Mouse (Mus musculus) embryonic facial prominence, embryonic 13.5 days (tissue): ENCODE data around the gene Ero1l. TPM values are rescaled to one million over a fixed set of nuclear protein-coding genes. Genes with fewer than 3 reads are reported as not detected.

Experiments used
- ATAC-seq: fragments of 200-750 bp; cut with Nextera tagmentation; 2 replicates; pipeline ENCODE4 v1.8.0; 2017; ENCODE audit warnings: low read depth; ENCODE audit not compliant: insufficient number of reproducible peaks, insufficient read depth, low FRiP score, low TSS enrichment
- H3K27ac ChIP-seq: fragments of 300-500 bp; sonication (generic); 2 replicates; pipeline ENCODE4 v1.5.1; 2015; ENCODE audit warnings: moderate library complexity, mild to moderate bottlenecking, inconsistent platforms
- H3K27me3 ChIP-seq: fragments of 300-500 bp; sonication (generic); 2 replicates; pipeline ENCODE4 v1.6.1; 2015; ENCODE audit warnings: mild to moderate bottlenecking, inconsistent platforms
- H3K36me3 ChIP-seq: fragments of 300-500 bp; sonication (generic); 2 replicates; pipeline ENCODE4 v1.6.1; 2015; ENCODE audit warnings: mild to moderate bottlenecking, inconsistent platforms
- H3K4me1 ChIP-seq: fragments of 300-500 bp; sonication (generic); 2 replicates; pipeline ENCODE4 v1.6.1; 2015; ENCODE audit warnings: inconsistent platforms
- H3K4me2 ChIP-seq: fragments of 300-500 bp; sonication (generic); 2 replicates; pipeline ENCODE4 v1.6.1; 2015; ENCODE audit warnings: moderate library complexity, mild to moderate bottlenecking, inconsistent platforms
- H3K4me3 ChIP-seq: fragments of 300-500 bp; sonication (generic); 2 replicates; pipeline ENCODE4 v1.5.1; 2015; ENCODE audit warnings: mild to moderate bottlenecking, inconsistent platforms
- H3K9ac ChIP-seq: fragments of 300-500 bp; sonication (generic); 2 replicates; pipeline ENCODE4 v1.6.1; 2015; ENCODE audit warnings: mild to moderate bottlenecking, inconsistent platforms
- H3K9me3 ChIP-seq: fragments of 300-500 bp; sonication (generic); 2 replicates; pipeline ENCODE4 v1.6.1; 2016; ENCODE audit warnings: inconsistent platforms
- WGBS: fragments of 180-500 bp; shearing (Covaris S2); methylation state at CpG from one replicate; pipeline ENCODE4 v1.1.7; 2015; ENCODE audit warnings: mixed read lengths; 5-methylcytosine and 5-hydroxymethylcytosine counted together
- polyA plus RNA-seq: library from polyadenylated mRNA; unstranded; fragments of >200 nt; fragmentation: Nextera tagmentation; extraction: Ambion mirVana; gene quantifications from 2 replicates; pipeline ENCODE4 v1.2.1, GENCODE M21; 2015

The Ero1l gene
- polyA plus RNA-seq, 1 experiment from 2014 or later: 28.9 TPM

DNA sequence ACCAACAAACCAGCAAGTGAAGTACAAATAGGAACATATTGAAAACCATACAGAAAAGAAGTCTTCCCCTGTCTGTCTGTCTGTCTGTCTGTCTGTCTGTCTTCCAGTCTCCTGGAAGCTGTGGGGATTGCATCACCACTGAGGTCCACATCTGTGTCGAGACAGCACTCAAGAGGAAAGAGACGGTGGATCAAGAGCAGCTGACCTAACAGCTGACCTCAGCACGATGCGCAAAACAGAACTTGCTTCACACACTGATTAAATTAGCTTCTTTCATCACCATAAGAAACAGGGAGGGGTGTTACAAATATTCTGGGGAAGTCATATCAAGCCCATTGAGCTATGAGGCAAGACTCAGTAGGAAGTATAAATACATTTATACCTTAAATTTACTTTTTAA lies 27.0 kb downstream of the Ero1l start:
- 60% methylated on average over 4 of the region's 4 CpGs for WGBS
- ATAC-seq: no peak

DNA sequence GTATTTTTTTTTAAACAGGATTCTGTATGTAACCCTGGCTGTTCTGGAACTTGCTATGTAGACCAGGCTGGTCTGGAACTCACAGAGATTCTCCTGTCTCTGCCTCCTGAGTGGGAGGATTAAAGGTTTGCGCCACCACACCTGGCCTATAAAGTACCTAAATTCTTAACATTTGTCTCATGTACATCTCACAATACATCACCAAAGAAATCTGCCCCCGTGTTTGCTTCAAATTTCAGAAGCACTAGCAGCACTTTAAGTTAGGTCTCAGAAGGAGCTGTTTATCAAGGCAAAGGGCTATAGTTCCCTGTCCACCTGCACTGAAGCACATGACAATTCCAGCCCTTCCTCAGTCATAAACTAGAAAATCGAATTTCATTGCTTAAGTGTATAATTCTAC lies 36.5 kb downstream of the Ero1l start:
- Histone ChIP-seq H3K27me3 (no peaks in the 10 kb centered on the region), H3K9me3 (no peaks in the 10 kb centered on the region), H3K36me3 (peaks cover 4% of the 10 kb centered on the region; the same call in 1 of the 2 replicates), H3K4me2 (no peak overlapping the region), H3K27ac (no peak overlapping the region), H3K4me1 (no peaks in the 10 kb centered on the region), H3K4me3 (no peak overlapping the region), H3K9ac (no peak overlapping the region)
- 84% methylated on average over 3 of the region's 3 CpGs for WGBS
- ATAC-seq: no peak

More for the DNA sequence above, 27.0 kb downstream of the Ero1l start:
- peaks cover 21% of the 10 kb centered on the region for H3K36me3 ChIP-seq
- H3K4me3 ChIP-seq: no peak overlapping the region
- H3K27me3 ChIP-seq: no peaks in the 10 kb centered on the region
- H3K4me1 ChIP-seq: no peaks in the 10 kb centered on the region
- no peak overlapping the region for H3K27ac ChIP-seq
- no peak overlapping the region for H3K9ac ChIP-seq
- no peak overlapping the region for H3K4me2 ChIP-seq
- no peaks in the 10 kb centered on the region for H3K9me3 ChIP-seq

DNA sequence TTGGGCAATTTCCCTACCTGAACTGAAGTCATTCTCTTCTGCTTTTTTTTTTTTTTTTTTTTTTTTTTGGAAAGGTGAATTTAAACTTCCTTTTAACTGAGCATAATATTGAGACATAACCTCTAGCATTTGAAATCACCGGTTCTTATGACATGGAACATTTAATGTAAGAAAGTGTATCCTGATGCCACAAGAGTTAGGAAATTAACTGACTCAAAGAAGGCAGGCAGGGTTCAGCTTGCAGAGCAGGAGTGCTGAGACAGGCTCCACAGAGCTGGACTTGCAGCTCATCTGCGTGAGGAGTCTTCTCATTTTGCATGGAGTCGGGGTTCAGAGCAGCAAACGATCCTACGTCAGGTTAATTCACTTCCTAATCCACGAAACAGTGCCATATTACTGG lies 42.8 kb downstream of the Ero1l start:
- Histone ChIP-seq H3K27ac (no peak overlapping the region), H3K27me3 (no peaks in the 10 kb centered on the region), H3K4me1 (no peaks in the 10 kb centered on the region), H3K9ac (no peak overlapping the region), H3K36me3 (no peaks in the 10 kb centered on the region), H3K9me3 (no peaks in the 10 kb centered on the region), H3K4me2 (no peak overlapping the region), H3K4me3 (no peak overlapping the region)
- WGBS: 73% methylated on average over 6 of the region's 6 CpGs
- ATAC-seq: no peak

DNA sequence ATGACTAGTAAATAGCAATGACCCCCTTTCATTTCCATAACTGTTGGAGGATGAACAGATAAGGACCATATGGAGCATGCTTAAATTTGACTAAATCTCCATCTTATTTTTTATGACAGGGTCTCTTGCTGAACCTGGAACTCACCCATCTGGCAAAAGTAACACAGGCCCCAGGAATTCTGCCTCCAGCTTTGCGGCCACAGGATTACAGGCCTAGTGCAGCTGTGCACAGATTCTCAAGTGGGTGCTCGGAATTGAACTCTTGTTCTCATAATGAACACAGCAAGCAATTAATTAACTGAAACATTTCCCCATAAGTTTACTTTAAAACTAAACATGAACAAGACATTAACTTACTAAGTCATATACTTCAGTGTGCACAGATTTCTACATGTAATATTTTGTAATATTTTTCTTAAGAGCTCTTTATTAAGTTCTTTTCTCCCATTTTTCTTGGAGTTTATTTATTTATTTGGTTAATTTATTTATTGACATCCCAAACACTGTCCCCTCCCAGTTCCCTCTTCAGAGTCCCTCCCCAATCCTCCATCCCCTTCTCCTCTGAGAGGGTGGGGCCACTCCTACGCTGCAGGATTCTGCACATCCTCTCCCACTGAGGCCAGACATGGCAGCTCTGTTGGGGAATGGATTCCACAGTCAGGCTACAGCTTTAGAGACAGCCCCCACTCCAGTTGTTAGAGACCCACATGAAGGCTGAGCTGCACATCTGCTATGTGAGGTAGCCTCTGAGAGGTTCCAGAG lies 54.6 kb downstream of the Ero1l start:
- no peak for ATAC-seq
- 82% methylated on average over 3 of the region's 3 CpGs for WGBS
- H3K4me2 ChIP-seq: no peak overlapping the region
- no peaks in the 10 kb centered on the region for H3K27me3 ChIP-seq
- H3K36me3 ChIP-seq: peaks cover 4% of the 10 kb centered on the region; the same call in 1 of the 2 replicates
- no peak overlapping the region for H3K27ac ChIP-seq
- H3K9ac ChIP-seq: no peak overlapping the region
- 0 out of 2 replicates have a peak, but pooled peaks cover 2% of the 10 kb centered on the region for H3K9me3 ChIP-seq
- no peaks in the 10 kb centered on the region for H3K4me1 ChIP-seq
- no peak overlapping the region for H3K4me3 ChIP-seq

DNA sequence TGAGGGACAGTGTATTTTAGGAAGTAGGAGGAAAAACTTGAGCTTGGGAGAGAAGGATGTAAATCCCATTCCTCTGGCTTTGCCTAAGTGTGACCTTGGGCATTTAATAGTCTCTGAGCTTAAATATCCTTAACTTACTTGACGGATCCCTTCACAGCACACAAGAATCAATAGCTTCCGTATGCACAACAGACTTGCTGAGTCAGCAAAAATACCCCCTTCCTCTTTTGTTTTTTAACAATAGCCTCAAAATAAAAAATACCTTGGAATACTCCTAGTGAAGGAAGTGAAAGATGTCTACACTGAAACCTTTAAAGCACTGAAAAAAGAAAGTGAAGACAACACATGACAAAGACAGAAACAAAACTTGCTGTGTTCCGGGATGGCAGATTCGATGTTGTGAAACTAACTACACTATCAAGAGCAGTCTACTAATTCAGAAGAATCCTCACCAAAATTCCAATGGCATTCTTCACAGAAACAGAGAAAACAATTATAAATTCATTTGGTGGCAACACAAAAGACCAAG lies 67.0 kb downstream of the Ero1l start:
- Histone ChIP-seq H3K4me2 (no peak overlapping the region), H3K27me3 (no peaks in the 10 kb centered on the region), H3K27ac (no peak overlapping the region), H3K9ac (no peak overlapping the region), H3K4me3 (no peak overlapping the region), H3K9me3 (no peaks in the 10 kb centered on the region), H3K4me1 (no peaks in the 10 kb centered on the region), H3K36me3 (no peaks in the 10 kb centered on the region)
- no peak for ATAC-seq
- 83% methylated on average over 4 of the region's 4 CpGs for WGBS

DNA sequence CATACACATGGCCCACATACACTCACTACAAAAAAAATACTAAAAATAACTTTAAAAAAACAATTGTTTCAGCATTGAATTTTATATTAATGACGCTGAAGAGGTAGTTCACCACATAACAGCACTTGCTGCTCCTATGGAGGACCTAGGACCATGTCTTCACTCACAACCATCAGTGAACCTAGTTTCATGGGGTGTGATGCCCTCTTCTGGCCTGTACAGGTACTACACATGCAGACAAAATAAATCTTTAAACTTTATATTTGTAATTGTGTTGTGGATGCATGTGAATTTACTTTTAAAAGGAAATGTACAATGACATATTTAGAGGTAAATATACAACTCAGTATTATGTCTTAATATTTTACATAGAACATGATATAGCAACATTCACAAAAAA lies 77.0 kb downstream of the Ero1l start:
- no peak overlapping the region for H3K4me3 ChIP-seq
- 43% methylated on average over 1 of the region's 1 CpGs for WGBS

DNA sequence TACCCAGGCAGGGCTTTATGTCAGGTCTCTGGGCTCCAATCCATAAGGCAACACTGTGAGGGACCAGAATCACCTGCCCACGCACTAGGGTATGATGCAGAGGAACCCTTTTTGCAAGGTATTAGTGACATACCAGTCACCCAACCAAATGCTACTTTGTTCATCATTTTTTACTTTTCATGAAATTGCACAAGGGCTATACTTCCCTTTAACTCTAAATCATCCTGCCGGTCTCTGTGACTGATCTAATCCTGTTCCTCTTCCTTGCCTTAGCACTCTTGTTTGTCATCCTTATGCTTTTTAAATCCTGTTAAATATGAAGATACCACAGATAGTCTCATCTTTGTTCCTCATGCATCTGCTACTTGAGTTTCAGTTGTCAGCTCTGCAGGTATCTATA lies 79.5 kb downstream of the Ero1l start:
- no peak overlapping the region for H3K9ac ChIP-seq
- no peak overlapping the region for H3K4me3 ChIP-seq
- no peaks in the 10 kb centered on the region for H3K27me3 ChIP-seq
- WGBS: 87% methylated on average over 2 of the region's 2 CpGs
- no peak overlapping the region for H3K27ac ChIP-seq
- no peaks in the 10 kb centered on the region for H3K4me1 ChIP-seq
- no peaks in the 10 kb centered on the region for H3K36me3 ChIP-seq
- no peaks in the 10 kb centered on the region for H3K9me3 ChIP-seq
- no peak for ATAC-seq
- H3K4me2 ChIP-seq: no peak overlapping the region

More for the DNA sequence above, 77.0 kb downstream of the Ero1l start:
- no peak for ATAC-seq
- Histone ChIP-seq H3K4me1 (no peaks in the 10 kb centered on the region), H3K9me3 (no peaks in the 10 kb centered on the region), H3K36me3 (no peaks in the 10 kb centered on the region), H3K4me2 (no peak overlapping the region), H3K9ac (no peak overlapping the region), H3K27me3 (no peaks in the 10 kb centered on the region), H3K27ac (no peak overlapping the region)

Other genes starting within 250 kb of the Ero1l start
- gene Gpr137c, start 99.1 kb downstream of the Ero1l start, polyA plus RNA-seq: 3.3 and 4.0 TPM in 2 replicates
- 16.5 and 19.6 TPM in 2 replicates for gene Txndc16, start 98.4 kb downstream of the Ero1l start, polyA plus RNA-seq
- 167 and 168 TPM in 2 replicates for gene Psmc6, start 11.0 kb upstream of the Ero1l start, polyA plus RNA-seq
- 82.1 and 84.1 TPM in 2 replicates for gene Styx, start 32.3 kb upstream of the Ero1l start, polyA plus RNA-seq
- gene Gnpnat1, start 86.1 kb upstream of the Ero1l start, polyA plus RNA-seq: 49.5 and 55.9 TPM in 2 replicates
- 119 and 127 TPM in 2 replicates for gene Fermt2, start 211.3 kb upstream of the Ero1l start, polyA plus RNA-seq